Mouse (Mus musculus): ENCODE results near the gene Wbp1.

GRCm38 (mm10) chr6:83127419-83127818 lies 6.1 kb upstream of the Wbp1 start:
- TF ChIP-seq EP300 (IDR thresholded peaks at IDR 0.05; ENCODE audit: low read depth) (no peak), CTCF (IDR thresholded peaks at IDR 0.05; ENCODE audit: low read depth) (peak; percentile 8; the same call in 1 of the 2 replicates)

Data from heart, postnatal 0 days (tissue).